Mouse (Mus musculus): Measurements from ENCODE around the gene Tbc1d20.

Gene Tbc1d20

DNA sequence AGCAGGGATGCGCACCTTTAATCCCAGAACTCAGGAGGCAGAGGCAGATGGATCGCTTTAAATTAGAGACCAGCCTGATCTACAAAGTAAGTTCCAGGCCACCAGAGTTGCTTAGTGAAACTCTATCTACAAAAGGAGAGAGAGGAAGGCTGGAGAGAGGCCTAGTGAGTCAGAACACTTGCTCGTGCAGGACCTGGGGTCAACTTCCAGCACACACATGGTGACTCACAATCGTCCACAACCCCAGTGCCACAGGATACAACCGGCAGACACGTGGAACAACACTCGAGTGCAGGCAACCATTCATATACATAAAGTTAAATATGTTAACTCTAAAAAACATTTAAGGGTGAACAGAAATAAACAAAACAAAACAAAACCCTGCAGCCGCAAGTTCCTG, 33.0 kb downstream of the Tbc1d20 start:
- in situ Hi-C loops (cut with MboI), result no loop called here

DNA sequence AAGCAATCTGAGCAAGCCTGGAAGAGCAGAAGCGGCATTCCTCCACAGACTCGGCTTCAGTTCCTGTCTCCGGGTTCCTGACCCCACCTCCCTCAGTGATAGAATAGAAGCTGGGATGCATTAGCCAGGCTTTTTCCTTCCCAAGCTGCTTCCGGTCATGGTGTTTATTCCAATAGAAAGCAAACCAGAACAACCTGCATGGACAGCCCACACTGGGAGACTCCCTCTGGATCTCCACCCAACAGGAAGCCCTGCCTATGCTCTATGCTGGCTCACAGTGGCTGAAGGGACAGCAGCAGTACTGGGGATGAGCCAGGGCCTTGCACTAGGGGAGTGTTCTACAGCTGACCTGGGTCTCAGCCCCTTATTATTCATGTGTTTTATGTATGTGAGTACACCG, 34.4 kb downstream of the Tbc1d20 start:
- in situ Hi-C loops (cut with MboI), result no loop called here

DNA sequence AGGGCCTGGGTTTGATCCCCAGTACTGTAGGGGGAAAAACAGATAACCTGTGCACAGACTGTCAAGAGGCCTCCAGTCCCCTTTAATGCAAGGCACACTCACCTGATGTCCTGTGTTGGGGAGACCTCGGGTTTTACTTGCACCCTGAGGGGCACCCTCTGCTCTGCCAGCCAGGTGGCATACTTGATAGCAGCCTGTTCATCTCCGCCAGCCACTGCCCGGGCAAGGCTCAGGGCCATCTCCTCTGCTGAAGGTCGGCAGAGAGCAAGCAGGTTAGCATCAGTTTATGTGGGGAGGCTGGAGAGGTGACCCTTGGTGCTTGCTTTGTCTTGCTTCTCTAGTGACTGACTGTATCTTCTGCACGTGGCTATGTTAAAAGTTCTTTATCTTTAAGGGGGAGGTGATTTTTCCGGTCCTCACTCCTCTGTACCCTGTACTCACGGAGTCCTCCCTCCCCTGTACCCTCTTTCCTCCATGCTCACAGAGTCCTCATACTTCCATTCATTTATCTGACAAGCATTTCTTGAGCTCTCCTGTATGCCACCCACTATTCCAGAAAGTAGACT, 37.3 kb downstream of the Tbc1d20 start:
- in situ Hi-C loops (cut with MboI), result no loop called here

DNA sequence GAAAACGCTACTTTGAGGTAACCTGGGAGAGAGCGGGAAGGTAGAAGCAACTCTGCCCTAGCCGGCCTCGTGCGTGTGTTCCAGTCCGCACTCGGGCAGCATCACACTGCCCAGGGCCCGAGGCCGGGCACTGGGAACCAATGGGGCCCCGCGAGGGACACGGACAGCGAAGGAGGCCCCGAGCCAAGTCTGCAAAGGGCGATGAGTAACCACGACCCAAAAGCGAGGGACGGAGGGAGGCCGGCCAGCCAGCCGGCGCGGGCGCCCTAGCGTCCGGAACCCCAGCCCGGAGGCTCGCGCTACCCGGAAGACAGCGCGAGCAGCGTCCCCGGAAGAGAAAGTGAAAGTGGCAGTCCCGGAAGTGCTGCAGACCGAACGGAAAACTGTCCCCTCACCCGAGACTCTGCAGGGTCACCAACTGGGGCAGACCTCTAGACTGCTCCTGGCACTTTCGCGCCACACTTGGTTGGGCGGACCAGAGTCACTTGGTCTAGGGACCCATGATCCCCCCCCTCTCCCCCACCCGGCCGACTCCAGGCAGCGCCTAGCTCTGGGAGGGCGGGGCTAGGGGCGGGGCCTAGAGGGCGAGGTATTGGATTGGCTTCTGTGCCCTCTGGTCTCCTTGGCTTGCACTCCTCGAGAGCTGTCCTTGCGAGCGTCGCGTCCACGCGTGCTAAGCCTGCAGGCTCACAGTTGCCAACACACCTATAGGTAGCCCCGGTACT, 38.6 kb downstream of the Tbc1d20 start, which contains the start of gene Rbck1:
TSS of gene Rbck1 (minus strand) at position 553 of the 725 bp plus-strand sequence.
- in situ Hi-C loops (cut with MboI), result no loop called here

DNA sequence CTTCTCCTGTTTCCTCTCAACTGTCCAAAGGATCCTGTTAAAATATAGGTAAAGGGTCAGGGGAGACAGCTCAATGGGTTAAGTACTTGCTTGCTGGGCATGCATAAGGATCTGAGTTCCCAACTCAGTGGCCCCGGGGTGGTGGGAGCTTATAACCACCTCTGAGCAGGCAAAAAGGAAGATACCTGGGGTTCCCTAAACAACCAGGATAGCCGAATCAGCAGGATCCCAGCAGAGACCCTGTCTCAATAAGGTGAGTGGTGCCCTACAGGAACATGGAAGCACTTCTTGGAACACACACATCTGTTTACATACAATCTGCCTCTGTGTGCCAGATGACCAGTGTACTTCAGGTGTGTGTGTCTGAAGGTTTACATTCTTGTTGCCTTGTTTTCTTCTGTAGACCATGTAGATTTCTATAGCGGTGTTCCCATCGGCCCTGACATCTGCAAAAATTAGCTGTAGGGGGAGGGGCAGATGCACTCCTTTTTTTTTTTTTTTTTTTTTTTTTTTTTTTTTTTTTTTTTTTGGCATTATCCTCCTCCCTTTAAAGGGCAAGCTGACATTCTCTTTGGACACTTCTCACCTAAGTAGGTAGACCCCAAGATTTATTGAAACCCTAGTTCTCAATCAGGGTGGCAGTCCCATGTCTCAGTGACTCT, 39.8 kb downstream of the Tbc1d20 start:
- in situ Hi-C loops (cut with MboI), result no loop called here

DNA sequence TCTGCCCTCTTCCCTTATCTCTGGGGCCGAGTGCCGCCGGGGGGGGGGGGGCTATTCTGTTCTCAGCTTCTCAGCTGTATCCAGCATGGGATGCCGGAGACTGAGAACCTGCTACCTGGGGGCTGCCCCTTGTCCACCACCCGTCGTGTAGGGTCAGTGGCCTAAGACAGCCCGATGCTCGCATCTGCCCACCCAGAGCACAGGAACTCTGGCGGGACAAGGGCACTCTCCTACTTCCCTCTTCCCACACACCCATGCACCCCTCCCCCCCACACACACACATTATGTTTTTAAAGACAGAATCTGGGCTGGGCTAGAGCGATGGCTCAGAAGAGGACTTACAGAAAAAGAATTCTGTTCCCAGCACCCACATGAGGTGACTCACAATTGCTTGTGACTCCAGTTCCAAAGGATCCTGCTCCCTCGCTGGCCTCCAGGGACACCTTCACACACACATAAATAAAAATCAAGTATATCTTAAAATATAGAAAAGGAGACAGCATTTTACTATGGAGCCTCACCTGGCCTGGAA, 41.7 kb downstream of the Tbc1d20 start:
- in situ Hi-C loops (cut with MboI), result no loop called here

DNA sequence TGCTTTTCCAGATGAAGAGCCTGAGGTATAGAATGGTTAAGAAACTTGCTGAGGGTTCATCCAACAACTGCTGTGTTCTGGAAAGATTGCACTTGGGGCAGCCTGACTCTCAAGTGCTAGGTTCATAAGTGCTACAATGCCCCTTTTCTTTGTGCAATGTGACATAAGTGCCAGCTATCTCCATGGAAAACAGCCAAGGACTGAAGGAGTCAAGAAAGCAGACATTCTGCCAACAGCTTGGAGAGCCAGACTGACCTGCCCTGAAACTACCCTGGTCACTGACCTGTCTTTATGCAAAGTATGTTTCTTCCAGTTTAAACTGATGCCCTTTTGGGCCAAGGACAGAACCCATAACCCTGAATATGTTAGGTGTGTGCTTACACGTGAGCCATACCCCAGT, 43.2 kb downstream of the Tbc1d20 start:
- in situ Hi-C loops (cut with MboI), result no loop called here

DNA sequence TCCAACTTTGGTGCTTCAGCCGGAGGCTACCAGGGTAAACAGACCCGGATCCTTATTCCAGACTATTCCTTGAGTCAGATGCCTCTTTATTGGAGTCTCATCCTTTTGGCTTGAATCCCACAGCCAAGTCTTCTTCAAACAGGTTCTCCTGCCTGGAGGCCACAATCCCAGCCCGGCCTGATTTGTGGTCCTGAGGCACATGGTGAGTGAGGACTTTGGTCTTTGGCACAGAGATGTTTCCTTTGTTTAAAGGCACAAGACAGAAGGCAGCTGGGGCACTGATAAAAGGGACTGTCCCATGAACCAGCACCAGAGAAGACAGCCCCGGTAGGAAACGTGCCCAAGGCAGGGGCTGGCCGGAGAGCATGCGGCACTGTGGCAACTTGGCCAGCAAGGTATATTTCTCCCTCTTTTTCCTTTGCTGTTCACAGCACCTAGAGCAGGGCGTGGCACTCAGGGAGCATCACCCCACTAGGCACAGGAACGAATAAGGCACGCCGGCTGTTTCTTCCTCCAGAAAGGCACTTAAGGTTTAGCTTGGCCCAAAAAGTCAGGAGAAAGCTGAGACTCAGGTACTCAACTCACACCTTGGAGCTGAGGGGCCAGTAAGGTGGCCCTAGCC, 44.1 kb downstream of the Tbc1d20 start:
- in situ Hi-C loops (cut with MboI), result no loop called here

DNA sequence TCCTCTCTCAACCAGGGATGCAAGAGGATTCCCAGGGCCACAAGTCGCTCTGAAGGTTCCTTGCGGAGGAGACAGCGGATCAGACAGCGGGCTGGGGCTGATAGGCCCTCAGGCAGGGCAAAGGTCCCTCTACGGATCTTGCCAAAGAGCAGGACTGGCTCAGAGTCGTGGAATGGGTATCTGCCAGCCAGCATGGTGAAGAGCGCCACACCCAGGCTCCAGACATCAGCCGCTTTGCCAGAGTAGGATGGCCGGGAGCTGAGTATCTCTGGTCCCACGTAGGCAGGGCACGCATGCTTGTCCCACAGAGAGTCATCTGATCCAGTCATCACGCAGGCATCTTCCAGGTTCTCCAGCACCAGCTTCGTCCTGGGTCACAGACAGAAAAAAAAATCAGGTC, 44.7 kb downstream of the Tbc1d20 start:
- in situ Hi-C loops (cut with MboI), result no loop called here

DNA sequence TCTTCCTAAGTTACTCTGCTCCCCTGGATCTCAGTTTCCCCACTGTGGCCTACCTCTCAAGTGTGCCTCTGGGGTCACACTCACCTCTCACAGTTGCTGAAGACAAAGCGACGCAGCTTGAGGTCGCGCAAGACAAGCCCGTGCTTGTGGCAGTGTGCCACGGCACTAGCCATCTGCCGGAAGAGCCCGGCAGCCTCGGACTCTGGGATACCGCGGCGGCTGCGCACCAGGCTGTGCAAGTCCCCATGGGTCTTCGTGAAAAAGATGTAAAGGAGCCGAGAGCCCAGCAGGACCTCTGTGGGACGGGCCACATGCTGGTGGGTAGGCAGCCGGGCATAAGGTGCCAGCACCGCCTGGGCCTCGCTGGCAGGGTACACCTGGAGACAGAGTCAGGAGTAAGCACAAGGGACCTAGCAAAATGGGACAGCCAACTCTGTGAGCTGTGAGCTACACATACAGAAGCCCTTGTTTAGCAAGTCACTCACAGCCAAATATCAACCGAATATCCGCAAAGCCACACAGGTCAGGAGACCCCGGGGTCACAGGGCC, 46.1 kb downstream of the Tbc1d20 start:
- in situ Hi-C loops (cut with MboI), result no loop called here

DNA sequence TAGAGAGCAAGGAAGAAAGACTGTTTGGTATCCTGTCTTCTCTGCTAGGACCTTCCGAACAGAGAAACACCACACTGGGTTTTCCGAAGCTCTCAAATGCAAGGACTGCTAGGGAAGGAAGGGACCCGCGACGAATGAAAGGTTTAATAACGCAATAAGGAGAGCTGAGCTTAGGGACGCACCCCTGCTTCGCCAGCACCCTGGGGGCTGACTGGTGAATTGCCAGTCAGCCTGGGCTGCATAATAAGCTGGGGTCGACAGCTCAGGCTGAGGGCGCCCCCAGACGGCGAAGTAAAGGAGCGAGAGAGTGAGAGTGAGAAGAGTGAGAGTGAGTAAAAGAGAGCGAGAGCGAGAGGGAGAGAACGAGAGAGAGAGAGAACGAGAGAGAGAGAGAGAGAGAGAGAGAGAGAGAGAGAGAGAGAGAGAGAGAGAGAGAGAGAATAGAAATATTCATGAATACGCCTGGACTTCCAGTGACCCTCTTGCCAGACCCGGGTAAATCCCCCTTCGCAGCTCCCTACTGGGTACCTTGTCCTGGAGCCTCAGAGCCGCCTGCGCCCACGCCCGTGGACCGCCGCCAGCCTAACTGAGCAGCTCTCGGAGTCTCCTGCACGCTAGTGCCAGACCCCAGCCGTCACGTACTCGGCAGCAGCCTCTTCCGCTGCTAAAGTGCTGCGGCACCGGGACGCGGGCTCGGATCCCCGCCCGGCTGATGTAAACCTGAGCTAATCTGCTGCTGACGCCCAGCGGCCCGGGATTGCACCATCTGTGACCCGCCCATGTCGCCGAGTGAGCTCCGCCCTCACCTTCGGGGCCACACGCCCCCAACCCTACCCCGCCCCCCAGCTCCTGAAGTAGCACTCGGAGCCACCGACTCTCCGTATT, 49.9 kb downstream of the Tbc1d20 start, which contains the start of gene Trib3:
TSS of gene Trib3 (minus strand) at position 704 of the 885 bp plus-strand sequence.
- in situ Hi-C loops (cut with MboI), result no loop called here

DNA sequence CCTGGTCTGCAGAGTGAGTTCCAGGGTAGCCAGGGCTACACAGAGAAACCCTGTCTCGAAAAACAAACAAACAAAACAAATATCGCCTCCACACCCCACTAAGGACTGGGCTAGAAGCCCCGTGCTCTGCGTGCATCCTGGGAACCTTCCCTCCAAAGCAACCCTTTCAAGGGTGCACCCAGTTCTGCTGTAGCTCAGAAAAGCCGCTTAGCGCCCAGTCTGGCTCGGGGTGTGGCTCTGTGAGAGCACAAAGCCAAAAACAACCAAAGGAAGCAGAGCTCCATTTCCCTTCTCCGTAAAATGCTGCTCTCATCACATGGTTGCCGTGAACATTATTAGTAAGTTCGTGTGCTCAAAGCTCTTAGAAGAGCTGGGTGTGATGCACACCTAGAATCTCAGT, 50.7 kb downstream of the Tbc1d20 start:
- in situ Hi-C loops (cut with MboI), result no loop called here

DNA sequence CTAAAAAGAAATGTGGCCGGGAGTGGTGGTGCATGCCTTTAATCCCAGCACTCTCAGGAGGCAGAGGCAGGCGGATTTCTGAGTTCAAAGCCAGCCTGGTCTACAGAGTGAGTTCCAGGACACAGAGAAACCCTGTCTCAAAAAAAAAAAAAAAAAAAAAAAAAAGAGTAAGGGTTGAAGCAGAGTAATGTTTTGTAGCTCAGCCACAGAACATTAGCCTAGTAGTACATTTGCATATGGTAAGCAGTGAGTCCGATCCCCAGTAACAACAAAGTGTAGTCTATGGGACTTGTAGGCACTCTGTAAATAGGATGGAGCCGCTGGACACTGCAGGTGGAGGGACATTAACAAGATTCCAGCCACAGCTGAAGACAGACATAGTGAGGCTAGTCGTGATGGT, 51.3 kb downstream of the Tbc1d20 start:
- in situ Hi-C loops (cut with MboI), result no loop called here

DNA sequence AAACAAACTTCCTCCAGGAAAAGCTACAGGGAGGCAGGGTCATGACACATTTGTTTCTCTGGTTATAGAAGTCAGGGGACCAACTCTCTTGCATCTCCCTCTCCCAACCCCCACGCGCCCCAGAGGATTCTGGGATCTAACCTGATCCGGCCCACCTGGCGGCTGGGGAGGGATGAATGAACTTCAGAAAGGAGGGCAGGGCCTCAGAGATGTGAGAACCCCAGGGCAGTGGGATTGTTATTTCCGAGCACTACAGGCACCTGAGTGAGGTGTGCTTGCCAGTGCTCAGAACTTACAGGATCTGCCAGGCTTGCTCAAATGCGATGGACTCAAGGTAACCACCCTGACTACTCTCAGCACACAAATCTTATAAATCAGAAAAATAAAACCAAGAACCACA, 51.8 kb downstream of the Tbc1d20 start:
- in situ Hi-C loops (cut with MboI), result no loop called here

DNA sequence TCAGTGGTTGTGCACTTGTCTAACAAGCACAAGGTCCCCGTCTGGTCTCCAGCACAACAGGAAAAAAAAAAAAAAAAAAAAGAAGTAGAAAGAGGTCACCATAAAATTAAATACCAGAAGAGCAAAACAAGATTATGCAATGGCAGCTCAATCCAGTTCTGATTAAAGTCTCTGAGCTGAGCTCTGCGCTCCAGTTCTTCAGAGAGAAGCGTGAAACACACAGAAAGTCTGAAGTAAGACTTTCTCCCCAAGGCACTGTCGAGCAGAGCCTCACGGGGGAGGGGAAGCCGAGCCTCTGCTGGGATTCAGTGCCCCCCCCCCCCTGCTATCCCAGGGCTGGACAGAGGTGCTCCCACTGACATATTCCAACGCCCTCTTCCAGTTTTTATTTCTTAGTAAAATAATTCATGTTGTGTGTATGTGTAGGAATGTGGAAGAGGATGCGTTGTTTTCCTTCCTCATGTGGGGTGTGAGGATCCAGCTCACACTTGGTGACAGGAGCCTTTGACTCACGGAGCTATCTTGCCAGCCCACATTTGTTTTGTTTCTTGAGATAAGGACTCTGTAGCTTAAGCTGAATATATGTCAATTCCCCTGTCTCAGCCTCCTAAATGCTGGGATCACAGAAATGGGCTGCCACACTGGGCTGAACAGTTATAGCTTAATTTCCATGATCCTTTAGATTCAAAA, 53.3 kb downstream of the Tbc1d20 start:
- in situ Hi-C loops (cut with MboI), result no loop called here

DNA sequence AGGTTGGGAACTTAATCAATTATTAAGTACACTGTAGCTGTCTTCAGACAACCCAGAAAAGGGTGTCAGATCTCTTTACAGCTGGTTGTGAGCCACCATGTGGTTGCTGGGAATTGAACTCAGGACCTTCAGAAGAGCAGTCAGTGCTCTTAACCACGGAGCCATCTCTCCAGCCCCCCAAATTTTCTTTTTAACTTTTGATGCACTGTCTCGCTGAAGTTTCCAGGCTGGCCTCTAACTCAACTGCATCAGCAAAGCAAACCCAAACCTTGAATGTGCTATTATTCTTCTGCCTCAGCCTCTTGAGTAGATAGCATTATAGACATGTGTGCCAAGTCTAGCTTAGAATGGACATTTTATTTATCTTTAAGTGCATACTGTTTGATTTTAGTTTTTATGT, 54.1 kb downstream of the Tbc1d20 start:
- in situ Hi-C loops (cut with MboI), result no loop called here

DNA sequence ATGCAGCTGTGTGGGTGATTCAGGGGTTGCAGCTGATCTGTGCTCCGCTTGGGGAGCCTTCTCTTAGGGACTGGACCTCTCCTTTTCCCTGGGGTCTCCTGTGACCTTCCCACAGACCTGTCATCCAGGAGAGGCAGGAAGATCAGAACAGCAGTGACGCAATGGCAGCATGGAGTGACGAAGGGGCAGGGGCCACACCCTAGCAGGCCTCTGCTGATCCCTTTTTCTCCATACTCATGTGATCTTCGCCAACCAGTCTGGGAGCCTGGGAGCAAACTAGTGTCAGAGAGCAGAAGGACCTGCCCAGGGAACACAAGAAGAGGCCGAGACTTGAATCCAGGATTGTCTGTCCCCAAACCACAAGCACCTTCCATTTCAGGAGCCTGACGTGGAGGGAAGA, 55.6 kb downstream of the Tbc1d20 start:
- in situ Hi-C loops (cut with MboI), result no loop called here

DNA sequence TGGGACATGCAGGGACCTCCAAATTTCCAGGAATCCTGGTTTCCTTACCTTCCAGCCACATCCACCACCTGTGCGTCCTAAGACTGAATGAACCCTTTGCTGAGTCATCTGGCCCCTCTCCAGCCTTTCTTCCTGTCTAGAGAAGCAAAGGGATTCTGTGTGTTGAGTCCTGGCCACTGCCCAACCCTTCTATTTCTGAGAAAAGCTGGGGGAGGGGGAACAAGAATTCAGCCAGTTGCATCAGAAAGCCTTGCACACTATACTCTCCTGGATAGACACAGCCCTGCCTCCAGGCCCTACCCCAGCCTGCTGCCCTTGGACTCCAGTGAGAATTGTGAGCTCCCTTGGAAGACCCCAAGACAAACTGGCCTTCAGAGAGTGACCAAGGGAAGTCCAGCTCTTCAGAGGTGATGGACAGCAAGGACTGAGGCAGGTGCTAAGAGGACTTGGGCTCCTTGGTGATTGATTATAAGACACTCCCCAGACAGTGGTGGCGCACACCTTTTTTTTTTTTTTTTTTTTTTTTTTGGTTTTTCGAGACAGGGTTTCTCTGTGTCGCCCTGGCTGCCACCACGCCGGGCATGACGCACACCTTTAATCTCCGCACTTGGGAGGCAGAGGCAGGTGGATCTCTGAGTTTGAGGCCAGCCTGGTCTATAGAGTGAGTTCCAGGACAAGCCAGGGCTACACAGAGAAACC, 56.4 kb downstream of the Tbc1d20 start:
- in situ Hi-C loops (cut with MboI), result loop anchor here (25.0 kb wide), 1 partner anchor 238 kb away; the partner anchor contains the start of gene Srxn1

DNA sequence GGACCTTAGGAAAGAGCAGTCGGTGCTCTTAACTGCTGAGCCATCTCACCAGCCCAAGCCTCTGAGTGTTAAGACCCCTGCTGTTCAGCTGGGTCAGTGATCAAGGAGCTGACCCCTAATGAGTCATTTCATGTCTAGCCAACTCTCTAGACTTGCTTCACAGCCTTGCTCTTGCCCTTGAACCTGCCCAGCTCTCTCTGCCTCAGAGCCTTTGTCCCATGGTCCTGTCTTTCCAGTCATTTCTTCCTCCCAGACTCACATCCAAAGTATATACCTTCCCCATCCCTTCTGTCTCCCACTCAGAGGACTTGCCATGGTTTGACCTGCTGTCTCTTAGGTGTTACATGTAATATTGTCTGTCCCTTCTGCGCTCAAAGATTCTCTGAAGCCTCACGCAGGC, 63.6 kb downstream of the Tbc1d20 start:
- in situ Hi-C loops (cut with MboI), result loop anchor here (25.0 kb wide), 1 partner anchor 245 kb away; the partner anchor contains the start of gene Srxn1

DNA sequence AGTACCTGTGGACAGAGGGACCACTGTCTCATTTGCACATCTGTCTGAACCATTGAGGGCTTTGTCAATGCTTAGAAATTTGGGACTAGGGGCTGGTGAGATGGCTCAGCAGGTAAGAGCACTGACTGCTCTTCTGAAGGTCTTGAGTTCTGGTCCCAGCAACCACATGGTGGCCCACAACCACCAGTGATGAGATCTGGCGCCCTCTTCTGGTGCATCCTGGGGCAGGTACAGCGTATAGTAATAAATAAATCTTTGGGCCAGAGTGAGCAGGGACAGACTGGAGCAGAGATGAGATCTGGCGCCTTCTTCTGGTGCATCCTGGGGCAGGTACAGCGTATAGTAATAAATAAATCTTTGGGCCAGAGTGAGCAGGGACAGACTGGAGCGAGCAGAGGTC, 65.3 kb downstream of the Tbc1d20 start:
- in situ Hi-C loops (cut with MboI), result loop anchor here (25.0 kb wide), 1 partner anchor 247 kb away; the partner anchor contains the start of gene Srxn1

Data from mature B cell (primary cell).